Mouse (Mus musculus) effector memory CD4-positive, alpha-beta T cell, adult 7 months (primary cell): ENCODE results near the gene Magi3. TPM values are rescaled to one million over a fixed set of nuclear protein-coding genes. Genes with fewer than 3 reads are reported as not detected.

Experiments
- polyA plus RNA-seq: library from polyadenylated mRNA; unstranded; fragments of 100-300 nt; shearing (Covaris generic); gene quantifications from one replicate; pipeline ENCODE4 v1.2.1, GENCODE M21; 2017

Magi3 gene
- polyA plus RNA-seq = 3.8 TPM

GRCm38 (mm10) chr3:104220295-104220965, at the start of gene Magi3:
TSS of gene Magi3 (minus strand) at chr3:104220374.

GRCm38 (mm10) chr3:103967861-103968691, 252.1 kb downstream of the Magi3 start, which contains the start of gene Phtf1:
TSS of gene Phtf1 (plus strand) at chr3:103968110.

